Mouse (Mus musculus) Patski (cell line): Measurements from ENCODE around the gene Lrrc4. TPM values are rescaled to one million over a fixed set of nuclear protein-coding genes. Genes with fewer than 3 reads are reported as not detected.

Experiments used
- ATAC-seq: fragments of 100-300 bp; one replicate; pipeline ENCODE4 v1.8.0; 2021
- CTCF ChIA-PET: fragments of 350-600 bp; sonication (Branson Sonifier 250); formaldehyde crosslinking; loops from one replicate; lab custom pipeline; 2022; ENCODE audit warnings: inconsistent platforms; lab: Charles Lee
- POLR2A ChIA-PET: fragments of 350-600 bp; sonication (Branson Sonifier 250); formaldehyde crosslinking; loops from one replicate; lab custom pipeline; 2022; ENCODE audit warnings: antibody characterized with exemption, inconsistent platforms; lab: Charles Lee
- DNase-seq: peaks from one replicate; pipeline ENCODE4 v3.0.0-alpha.2; 2011; ENCODE audit warnings: low read depth, low spot score
- H3K27me3 ChIP-seq: fragments of 371-371 bp; one replicate; pipeline ENCODE4 v1.5.1; 2021
- CTCF ChIP-seq: fragments of 100-300 bp; IDR thresholded peaks from one replicate; pipeline ENCODE4 v1.5.1; 2021
- in situ Hi-C: fragments of 300-500 bp; cut with MboI; formaldehyde crosslinking; loops from 3 replicates; pipeline ENCODE4 v1.11.1; 2018; ENCODE audit warnings: low pct_unique_long_range_greater_than_20kb, mixed read lengths
- polyA plus RNA-seq: library from polyadenylated mRNA; unstranded; gene quantifications from one replicate; pipeline ENCODE4 v1.2.3, GENCODE M21; 2021

Gene Lrrc4
- polyA plus RNA-seq, 1 experiment from 2014 or later: not detected

- no peak for ATAC-seq
- POLR2A ChIA-PET: no interaction called here
- H3K27me3 ChIP-seq: no peaks in the 10 kb centered on the region
- TF ChIP-seq CTCF: no peak
- CTCF ChIA-PET: no interaction called here
- no peak for DNase-seq
- in situ Hi-C loops: no loop called here
These were observed 146.5 kb downstream of the Lrrc4 start for GRCm38 (mm10) chr6:28685052-28685451.

- ChIA-PET CTCF (no interaction called here), POLR2A (no interaction called here)
- no peaks in the 10 kb centered on the region for H3K27me3 ChIP-seq
- no peak for TF ChIP-seq CTCF
- DNase-seq (no peak), ATAC-seq (no peak)
- in situ Hi-C loops: no loop called here
These were observed 149.8 kb downstream of the Lrrc4 start for GRCm38 (mm10) chr6:28681521-28682457.

- TF ChIP-seq CTCF: no peak
- in situ Hi-C loops: no loop called here
- ChIA-PET CTCF (interaction anchor here (1.0 kb wide), 1 partner anchor 13 kb away, joined by 3 read pairs; no protein-coding TSS in a partner anchor), POLR2A (no interaction called here)
- ATAC-seq (no peak), DNase-seq (no peak)
- no peaks in the 10 kb centered on the region for H3K27me3 ChIP-seq
These were observed 151.0 kb downstream of the Lrrc4 start for GRCm38 (mm10) chr6:28680537-28680936.

GRCm38 (mm10) chr6:28678896-28679295 lies 152.7 kb downstream of the Lrrc4 start:
- no peak for DNase-seq
- no peak for ATAC-seq
- ChIA-PET CTCF (interaction anchor here (1.3 kb wide), 1 partner anchor 14 kb away, joined by 4 read pairs; no protein-coding TSS in a partner anchor), POLR2A (no interaction called here)
- in situ Hi-C loops: no loop called here
- no peaks in the 10 kb centered on the region for H3K27me3 ChIP-seq
- TF ChIP-seq CTCF: no peak

GRCm38 (mm10) chr6:28674686-28675085 lies 156.9 kb downstream of the Lrrc4 start:
- no peak for DNase-seq
- in situ Hi-C loops: no loop called here
- CTCF ChIA-PET: interaction anchor here (0.9 to 1.2 kb wide), 2 partner anchors 12 to 16 kb away, joined by 3 to 4 read pairs; no protein-coding TSS in a partner anchor
- no peak for ATAC-seq
- POLR2A ChIA-PET: no interaction called here
- TF ChIP-seq CTCF: no peak
- H3K27me3 ChIP-seq: no peaks in the 10 kb centered on the region

GRCm38 (mm10) chr6:28672388-28672787 lies 159.2 kb downstream of the Lrrc4 start:
- POLR2A ChIA-PET: no interaction called here
- H3K27me3 ChIP-seq: no peaks in the 10 kb centered on the region
- no peak for DNase-seq
- no peak for ATAC-seq
- in situ Hi-C loops: no loop called here
- CTCF ChIA-PET: interaction anchor here (1.1 to 1.6 kb wide), 2 partner anchors 10 to 14 kb away, joined by 3 to 6 read pairs; no protein-coding TSS in a partner anchor
- TF ChIP-seq CTCF: no peak

- H3K27me3 ChIP-seq: no peaks in the 10 kb centered on the region
- POLR2A ChIA-PET: no interaction called here
- no peak for ATAC-seq
- in situ Hi-C loops: no loop called here
- DNase-seq: no peak
- CTCF ChIA-PET: interaction anchor here (1.0 kb wide), 1 partner anchor 10 kb away, joined by 3 read pairs; no protein-coding TSS in a partner anchor
- no peak for TF ChIP-seq CTCF
These were observed 162.3 kb downstream of the Lrrc4 start for GRCm38 (mm10) chr6:28669251-28669650.

GRCm38 (mm10) chr6:28667586-28667985 lies 164.0 kb downstream of the Lrrc4 start:
- DNase-seq (no peak), ATAC-seq (no peak)
- no peak for TF ChIP-seq CTCF
- H3K27me3 ChIP-seq: no peaks in the 10 kb centered on the region
- ChIA-PET CTCF (interaction anchor here (0.8 kb wide), 1 partner anchor 10 kb away, joined by 3 read pairs; no protein-coding TSS in a partner anchor), POLR2A (no interaction called here)
- in situ Hi-C loops: no loop called here

GRCm38 (mm10) chr6:28664716-28665115 lies 166.8 kb downstream of the Lrrc4 start:
- DNase-seq (no peak), ATAC-seq (no peak)
- ChIA-PET POLR2A (no interaction called here), CTCF (interaction anchor here (1.0 to 1.4 kb wide), 3 partner anchors 9 to 13 kb away, joined by 3 to 4 read pairs (median 3); no protein-coding TSS in a partner anchor)
- in situ Hi-C loops: no loop called here
- no peaks in the 10 kb centered on the region for H3K27me3 ChIP-seq
- no peak for TF ChIP-seq CTCF

GRCm38 (mm10) chr6:28663670-28664069 lies 167.9 kb downstream of the Lrrc4 start:
- POLR2A ChIA-PET: no interaction called here
- no peak for TF ChIP-seq CTCF
- in situ Hi-C loops: no loop called here
- DNase-seq (no peak), ATAC-seq (no peak)
- CTCF ChIA-PET: interaction anchor here (1.4 to 2.4 kb wide), 2 partner anchors 9 to 12 kb away, joined by 3 to 6 read pairs; no protein-coding TSS in a partner anchor
- H3K27me3 ChIP-seq: no peaks in the 10 kb centered on the region
